Comparison of ENCODE assay signal across 29 mouse cellular contexts in genomic region chr9:42349791-42350190, GRCm38 (mm10). TPM values are rescaled to one million over a fixed set of nuclear protein-coding genes. Genes with fewer than 3 reads are reported as not detected.
DNase-seq lines count a peak whose midpoint lies in the region; ATAC-seq and TF ChIP-seq lines count a peak whose summit lies in the region.
"Had no signal": no experiment of that assay in that cellular context is flagged by ENCODE, and none has a peak within 500 bp of the region (broad histone marks: within the 10 kb centered on the region; RNA-seq: fewer than 3 reads in every experiment).

No protein-coding gene starts in this region.

- peaks cover 11% of the 10 kb centered on the region for H3K4me1 ChIP-seq in hindbrain, embryonic 12.5 days
- H3K4me1 ChIP-seq in hindbrain, embryonic 11.5 days (replicated peaks; ENCODE audit: control insufficient read depth, insufficient read depth, low read length) = no peaks in the 10 kb centered on the region
- peaks cover 0 to 2% of the 10 kb centered on the region in 2 experiments; a peak in 1 of 4 replicates for H3K4me1 ChIP-seq in liver, embryonic 14.5 days (replicated peaks; ENCODE audit: control insufficient read depth in 2 of 2, insufficient read depth in 2 of 2, low read length in 1 of 2)
- peaks cover 12% of the 10 kb centered on the region for H3K4me1 ChIP-seq in neural tube, embryonic 13.5 days (replicated peaks)
- H3K4me1 ChIP-seq: embryonic facial prominence, embryonic 15.5 days; limb, embryonic 15.5 days; megakaryocyte, embryonic 14.5 days; stomach, embryonic 15.5 days had no signal

- no peak for TF ChIP-seq CTCF in liver, embryonic 14.5 days (IDR thresholded peaks at IDR 0.05; ENCODE audit: low read depth)

- TF ChIP-seq EP300 in liver, embryonic 14.5 days (IDR thresholded peaks at IDR 0.05; ENCODE audit: low read depth) = peak; percentile 40

- no peak overlapping the region for H3K4me3 ChIP-seq in hindbrain, embryonic 12.5 days
- H3K4me3 ChIP-seq in hindbrain, embryonic 11.5 days (ENCODE audit: low read depth, low read length) = no peak overlapping the region
- no peak overlapping the region for H3K4me3 ChIP-seq in liver, embryonic 14.5 days (ENCODE audit: insufficient read depth in 1 of 2, low read depth in 2 of 2, low read length in 2 of 2)
- no peak overlapping the region for H3K4me3 ChIP-seq in neural tube, embryonic 13.5 days
- H3K4me3 ChIP-seq: embryonic facial prominence, embryonic 10.5 days; embryonic facial prominence, embryonic 15.5 days; forebrain, embryonic 13.5 days; limb, embryonic 10.5 days; limb, embryonic 15.5 days; megakaryocyte, embryonic 14.5 days; stomach, embryonic 15.5 days had no signal

- no peak overlapping the region for H3K4me2 ChIP-seq in hindbrain, embryonic 12.5 days (replicated peaks)
- H3K4me2 ChIP-seq in hindbrain, embryonic 11.5 days (replicated peaks; ENCODE audit: low read depth, low read length) = no peak overlapping the region
- H3K4me2 ChIP-seq in liver, embryonic 14.5 days (ENCODE audit: low read depth) = no peak overlapping the region
- no peak overlapping the region for H3K4me2 ChIP-seq in neural tube, embryonic 13.5 days
- H3K4me2 ChIP-seq: embryonic facial prominence, embryonic 15.5 days; forebrain, embryonic 13.5 days; limb, embryonic 15.5 days; stomach, embryonic 15.5 days had no signal

- no peak for DNase-seq in hindbrain, embryonic 11.5 days (ENCODE audit: low spot score)
- DNase-seq in liver, embryonic 14.5 days (ENCODE audit: low read depth in 3 of 3, low spot score in 3 of 3) = no peak
- DNase-seq in liver = no peak
- no peak for DNase-seq in neural tube, embryonic 10.5 days (ENCODE audit: extremely low spot score, low spot score)
- DNase-seq in heart, postnatal 4 days = no peak
- DNase-seq: adrenal gland, postnatal 25 days; cerebellum, adult 18-20 months; cerebellum, postnatal 25 days; gastrocnemius, postnatal 14 days; heart, postnatal 14 days; kidney, adult 8-10 months; kidney, postnatal 4 days; lung, postnatal 36 days; right cerebral cortex, postnatal 25 days; thymus, postnatal 14 days had no signal

- H3K27ac ChIP-seq in hindbrain, embryonic 12.5 days = 0 out of 2 replicates have a peak overlapping the region, but pooled peaks have one; percentile 44
- no peak overlapping the region for H3K27ac ChIP-seq in hindbrain, embryonic 11.5 days (ENCODE audit: low read depth, low read length)
- H3K27ac ChIP-seq in liver, embryonic 14.5 days = no peak overlapping the region
- peak overlapping the region; percentile 35 for H3K27ac ChIP-seq in neural tube, embryonic 13.5 days (replicated peaks)
- H3K27ac ChIP-seq: embryonic facial prominence, embryonic 10.5 days; embryonic facial prominence, embryonic 15.5 days; forebrain, embryonic 13.5 days; kidney, postnatal 0 days; limb, embryonic 10.5 days; limb, embryonic 15.5 days; stomach, embryonic 15.5 days had no signal

- H3K9ac ChIP-seq in hindbrain, embryonic 12.5 days = no peak overlapping the region
- no peak overlapping the region for H3K9ac ChIP-seq in hindbrain, embryonic 11.5 days (ENCODE audit: low read depth, low read length)
- H3K9ac ChIP-seq in liver, embryonic 14.5 days (replicated peaks) = no peak overlapping the region
- no peak overlapping the region for H3K9ac ChIP-seq in neural tube, embryonic 13.5 days
- H3K9ac ChIP-seq: embryonic facial prominence, embryonic 15.5 days; forebrain, embryonic 13.5 days; limb, embryonic 15.5 days; stomach, embryonic 15.5 days had no signal

- no peaks in the 10 kb centered on the region for H3K36me3 ChIP-seq in hindbrain, embryonic 12.5 days
- no peaks in the 10 kb centered on the region for H3K36me3 ChIP-seq in hindbrain, embryonic 11.5 days (ENCODE audit: control insufficient read depth, insufficient read depth, low read length)
- H3K36me3 ChIP-seq in liver, embryonic 14.5 days (replicated peaks; ENCODE audit: control insufficient read depth, insufficient read depth, low read depth) = no peaks in the 10 kb centered on the region
- no peaks in the 10 kb centered on the region for H3K36me3 ChIP-seq in neural tube, embryonic 13.5 days
- H3K36me3 ChIP-seq: embryonic facial prominence, embryonic 10.5 days; embryonic facial prominence, embryonic 15.5 days; limb, embryonic 10.5 days; limb, embryonic 15.5 days; stomach, embryonic 15.5 days had no signal

- WGBS in hindbrain, embryonic 12.5 days = 51% methylated on average over 7 of the region's 7 CpGs
- 63% methylated on average over 7 of the region's 7 CpGs for WGBS in hindbrain, embryonic 11.5 days
- 17% methylated on average over 7 of the region's 7 CpGs for whole genome bisulfite sequencing in liver, embryonic 14.5 days (ENCODE audit: insufficient replicate concordance)
- WGBS in neural tube, embryonic 13.5 days = 30% methylated on average over 7 of the region's 7 CpGs

- no peaks in the 10 kb centered on the region for H3K27me3 ChIP-seq in hindbrain, embryonic 12.5 days
- no peaks in the 10 kb centered on the region for H3K27me3 ChIP-seq in hindbrain, embryonic 11.5 days (ENCODE audit: control insufficient read depth, insufficient read depth, low read length)
- H3K27me3 ChIP-seq in liver, embryonic 14.5 days (ENCODE audit: control insufficient read depth, insufficient read depth, low read length) = no peaks in the 10 kb centered on the region
- H3K27me3 ChIP-seq in neural tube, embryonic 13.5 days = peaks cover 9% of the 10 kb centered on the region
- H3K27me3 ChIP-seq: embryonic facial prominence, embryonic 15.5 days; stomach, embryonic 15.5 days had no signal

- H3K9me3 ChIP-seq in hindbrain, embryonic 12.5 days (replicated peaks) = no peaks in the 10 kb centered on the region
- H3K9me3 ChIP-seq in hindbrain, embryonic 11.5 days (ENCODE audit: control insufficient read depth, low read length) = no peaks in the 10 kb centered on the region
- no peaks in the 10 kb centered on the region for H3K9me3 ChIP-seq in liver, embryonic 14.5 days (ENCODE audit: control insufficient read depth, low read length)
- H3K9me3 ChIP-seq in neural tube, embryonic 13.5 days = no peaks in the 10 kb centered on the region
- H3K9me3 ChIP-seq: embryonic facial prominence, embryonic 10.5 days; embryonic facial prominence, embryonic 15.5 days; forebrain, embryonic 13.5 days; limb, embryonic 10.5 days; limb, embryonic 15.5 days; stomach, embryonic 15.5 days had no signal

- ATAC-seq in hindbrain, embryonic 12.5 days (ENCODE audit: low FRiP score) = no peak
- ATAC-seq in hindbrain, embryonic 11.5 days (ENCODE audit: low FRiP score) = no peak
- no peak for ATAC-seq in liver, embryonic 14.5 days (ENCODE audit: insufficient read depth)
- 0 out of 2 replicates have a peak, but pooled peaks have one; percentile 40 for ATAC-seq in neural tube, embryonic 13.5 days (ENCODE audit: low read depth)
- no peak for ATAC-seq in CD4-positive, CD25-positive, alpha-beta regulatory T cell, adult 4 months
- ATAC-seq: forebrain, embryonic 13.5 days; intestine, embryonic 16.5 days had no signal

RNA-seq across cellular contexts. Expression of gene Tecta, which starts 49.9 kb away (rescaled TPM):
- polyA plus RNA-seq in hindbrain, embryonic 12.5 days (2016; fragmentation: Nextera tagmentation; extraction: Ambion mirVana) = 0.94 and 1.8 TPM in 2 replicates
- 0.71 and 0.88 TPM in 2 replicates for polyA plus RNA-seq in hindbrain, embryonic 11.5 days (2014; fragmentation: Nextera tagmentation; extraction: Ambion mirVana)
- polyA plus RNA-seq in liver, embryonic 14.5 days (2012; rRNA removed) = 0.28 and 0.29 TPM in 2 replicates
- polyA plus RNA-seq in liver, embryonic 14.5 days (2014; fragmentation: Nextera tagmentation; extraction: Ambion mirVana) = 0.03 and 0.05 TPM in 2 replicates
- 0.37 and 0.74 TPM in 2 replicates for polyA plus RNA-seq in neural tube, embryonic 13.5 days (2015; fragmentation: Nextera tagmentation; extraction: Ambion mirVana)
- total RNA-seq in heart, postnatal 4 days (2021) = under 1 TPM; 0.19 to 0.23 TPM
- not detected for polyA plus RNA-seq in CD4-positive, CD25-positive, alpha-beta regulatory T cell, adult 4 months (2017; shearing (Covaris generic))
- total RNA-seq: granulocyte monocyte progenitor cell, adult 5-6 weeks had no signal
- polyA plus RNA-seq: heart, embryonic 14.5 days had no signal

Comparison
In these comparisons a context has a peak if more than half of its experiments do, and no peak if none do; other contexts are left out.
1. H3K27ac ChIP-seq: peak in hindbrain, embryonic 12.5 days (single experiment) and neural tube, embryonic 13.5 days (single experiment); none in hindbrain, embryonic 11.5 days (single experiment) and liver, embryonic 14.5 days (single experiment).